Mouse (Mus musculus): ENCODE measurements around the gene Rpain.

The Rpain gene

DNA sequence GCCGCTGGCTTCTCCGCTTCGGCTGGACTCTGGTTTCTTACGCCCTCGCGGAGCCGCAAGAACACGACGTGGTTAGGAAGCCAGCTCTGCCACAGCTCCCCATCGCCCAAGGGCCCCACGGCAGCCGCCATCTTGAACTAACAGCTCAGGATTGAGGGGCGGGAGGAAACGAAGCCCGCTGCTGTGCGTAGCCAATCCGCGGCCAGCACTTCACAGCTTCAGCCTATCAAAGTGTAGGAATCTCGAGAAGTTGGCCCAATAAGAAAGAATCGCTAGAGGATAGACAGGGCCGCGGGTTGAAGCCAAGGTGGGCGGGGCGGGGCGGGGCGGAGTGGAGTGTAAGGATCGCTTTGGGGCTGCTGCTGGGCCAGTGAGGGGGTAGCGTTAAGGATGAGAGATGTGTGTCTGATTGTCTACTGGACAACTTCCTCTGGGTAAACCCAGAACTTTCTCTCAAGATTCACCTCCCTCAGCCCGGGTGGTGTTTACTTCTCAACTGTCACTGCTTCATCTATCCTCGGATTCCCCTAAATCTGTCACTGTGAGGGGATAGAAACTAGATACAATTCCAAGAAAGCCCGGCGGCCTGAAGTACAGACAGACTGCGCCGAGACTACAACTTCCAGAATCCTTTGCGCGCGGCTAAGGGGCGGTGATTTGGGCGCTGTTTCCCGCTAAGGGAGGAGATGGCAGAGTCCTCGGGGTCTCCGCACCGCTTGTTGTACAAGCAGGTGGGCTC is at the start of gene Rpain, which contains the start of gene Nup88:
TSS of gene Rpain (plus strand) at position 393 of the 739 bp plus-strand sequence.
TSS of gene Nup88 (minus strand) at position 153 of the 739 bp plus-strand sequence.
- TF ChIP-seq GATA4 (IDR thresholded peaks at IDR 0.05; ENCODE audit: insufficient replicate concordance, low read length), result no peak

DNA sequence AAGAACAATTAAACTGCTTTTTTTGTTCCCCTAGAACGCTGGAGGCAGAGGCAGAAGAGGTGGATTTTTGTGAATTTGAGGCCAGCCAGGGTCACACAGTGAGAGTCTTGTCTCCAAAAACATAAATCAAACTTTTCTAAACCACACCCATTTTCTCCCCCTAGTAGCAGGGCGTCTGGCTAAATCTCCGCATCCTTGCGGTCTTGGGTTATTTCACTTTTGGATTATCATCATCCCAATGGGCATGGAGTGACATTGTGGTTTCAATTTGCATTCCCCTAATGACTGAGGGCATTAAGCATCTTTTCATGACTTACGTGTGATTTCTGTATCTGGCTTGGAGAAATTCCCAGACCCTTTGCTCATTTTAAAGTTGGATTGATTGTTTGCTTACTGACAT is 38.6 kb upstream of the Rpain start:
- TF ChIP-seq GATA4 (IDR thresholded peaks at IDR 0.05; ENCODE audit: insufficient replicate concordance, low read length), result no peak

DNA sequence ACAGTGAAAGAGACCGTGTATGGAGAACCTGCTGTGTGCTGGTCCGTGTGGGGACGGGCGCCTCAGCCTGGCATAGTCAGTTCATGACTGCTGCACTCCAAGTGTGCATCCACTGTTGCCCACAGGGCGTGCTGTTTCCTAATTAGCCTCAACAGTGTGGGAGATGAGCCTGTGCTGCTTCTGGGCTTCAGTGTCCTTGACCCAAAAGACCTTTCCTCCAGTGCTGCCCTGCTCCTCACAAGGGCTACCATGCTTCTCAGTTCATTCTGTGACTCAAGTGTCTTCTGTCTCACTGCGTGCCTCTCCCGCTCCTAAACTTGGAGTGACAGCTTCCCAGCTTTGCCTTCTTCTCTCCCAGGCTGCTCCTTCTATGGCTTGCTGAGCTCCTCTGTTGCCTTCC is 34.7 kb upstream of the Rpain start:
- no peak for TF ChIP-seq GATA4 (IDR thresholded peaks at IDR 0.05; ENCODE audit: insufficient replicate concordance, low read length)

DNA sequence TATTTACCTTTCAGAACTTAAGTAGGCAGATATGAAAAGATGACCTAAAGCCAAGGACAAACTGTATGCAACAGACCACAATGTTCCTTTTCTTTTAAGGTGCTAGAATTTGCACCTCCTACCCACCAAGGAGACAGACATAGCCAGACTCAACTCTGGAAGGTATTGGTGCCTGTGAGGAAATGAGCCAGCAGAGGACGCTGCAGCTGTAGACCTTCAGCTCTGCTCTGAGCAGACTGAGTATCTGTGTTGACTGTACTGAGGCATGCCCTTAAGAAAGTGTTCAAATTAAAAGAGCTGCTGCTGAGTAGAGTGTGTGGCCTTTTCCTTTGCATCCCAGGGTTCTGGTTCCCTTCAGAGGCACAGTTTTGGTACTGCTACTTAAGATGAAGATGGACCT is 27.4 kb upstream of the Rpain start:
- no peak for TF ChIP-seq GATA4 (IDR thresholded peaks at IDR 0.05; ENCODE audit: insufficient replicate concordance, low read length)

DNA sequence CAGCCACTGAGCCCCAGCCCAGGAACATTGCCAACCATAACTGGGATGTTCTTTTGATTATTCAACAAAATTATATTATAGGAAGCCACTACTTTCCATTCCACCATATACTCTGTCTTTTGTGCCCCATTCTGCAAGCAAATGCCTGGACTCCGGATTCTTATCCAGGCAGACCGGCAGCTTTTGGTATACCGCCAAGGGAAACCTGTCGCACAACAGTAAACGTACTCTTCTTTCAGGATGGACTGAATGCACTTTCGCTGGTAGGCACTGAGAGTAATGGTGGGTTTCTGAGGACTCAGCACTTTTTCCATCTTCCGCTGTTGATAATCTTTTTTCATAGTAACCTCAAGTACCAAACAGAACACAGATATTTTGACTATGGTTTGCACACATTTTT is 26.4 kb upstream of the Rpain start:
- no peak for TF ChIP-seq GATA4 (IDR thresholded peaks at IDR 0.05; ENCODE audit: insufficient replicate concordance, low read length)

DNA sequence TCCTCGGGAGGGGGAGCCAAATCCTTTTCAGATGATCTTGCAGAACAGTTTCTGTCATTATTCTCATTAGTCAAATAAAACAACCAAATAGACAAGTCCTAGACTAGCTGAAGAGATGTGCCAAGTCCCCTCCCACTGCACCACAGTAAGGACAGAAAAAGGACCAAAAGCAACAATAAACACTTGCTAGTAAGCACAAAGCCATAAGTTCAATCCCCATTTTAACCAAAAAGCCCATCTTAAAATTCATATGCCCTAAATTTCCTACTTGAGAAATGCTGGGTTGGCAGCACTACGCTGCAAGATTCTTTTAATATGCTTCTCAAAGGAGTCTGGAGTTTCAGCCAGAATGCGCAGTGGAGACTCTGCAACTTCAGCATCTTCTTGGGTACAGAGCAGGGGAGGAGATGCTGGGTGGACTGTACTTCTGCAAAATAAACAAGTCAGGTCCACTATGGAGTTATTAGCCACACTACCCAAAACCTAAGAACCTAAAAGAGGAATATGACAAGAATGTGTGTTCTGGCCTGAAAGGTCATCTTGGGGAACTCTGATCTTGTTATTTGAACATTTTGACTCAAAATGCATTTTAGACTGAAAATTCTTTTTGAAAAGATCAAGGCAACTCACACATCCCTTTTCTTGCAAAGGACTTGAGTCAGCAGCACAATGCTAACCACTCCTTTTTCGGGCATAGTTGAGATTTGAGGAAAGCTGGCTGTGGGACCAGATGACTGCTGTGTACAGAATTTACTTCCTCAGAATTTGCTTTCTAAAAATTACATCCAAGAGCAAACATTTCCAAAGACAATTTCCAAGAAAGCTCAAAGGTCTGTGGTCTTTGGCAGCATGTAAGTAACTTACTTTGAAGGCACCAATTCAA is 24.8 kb upstream of the Rpain start:
- TF ChIP-seq GATA4 (IDR thresholded peaks at IDR 0.05; ENCODE audit: insufficient replicate concordance, low read length), result no peak

DNA sequence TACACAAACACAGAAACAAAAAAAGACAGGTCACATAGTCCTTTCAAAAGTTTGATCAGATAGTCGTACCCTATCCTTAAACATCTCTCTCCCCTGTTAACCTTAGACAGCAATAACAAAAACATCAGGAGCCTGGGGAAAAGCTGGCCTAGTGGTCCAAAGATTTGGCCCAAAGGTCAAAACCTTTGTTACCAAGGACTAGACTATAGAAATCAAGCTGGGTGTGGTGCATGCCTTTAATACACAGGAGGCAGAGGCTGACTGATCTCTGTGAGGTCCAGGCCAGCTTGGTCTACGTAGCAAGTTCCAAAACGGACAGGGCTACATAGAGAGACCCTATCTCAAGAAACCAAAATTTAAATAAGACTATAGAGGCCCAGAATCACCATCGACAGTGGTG is 15.3 kb upstream of the Rpain start:
- no peak for TF ChIP-seq GATA4 (IDR thresholded peaks at IDR 0.05; ENCODE audit: insufficient replicate concordance, low read length)

DNA sequence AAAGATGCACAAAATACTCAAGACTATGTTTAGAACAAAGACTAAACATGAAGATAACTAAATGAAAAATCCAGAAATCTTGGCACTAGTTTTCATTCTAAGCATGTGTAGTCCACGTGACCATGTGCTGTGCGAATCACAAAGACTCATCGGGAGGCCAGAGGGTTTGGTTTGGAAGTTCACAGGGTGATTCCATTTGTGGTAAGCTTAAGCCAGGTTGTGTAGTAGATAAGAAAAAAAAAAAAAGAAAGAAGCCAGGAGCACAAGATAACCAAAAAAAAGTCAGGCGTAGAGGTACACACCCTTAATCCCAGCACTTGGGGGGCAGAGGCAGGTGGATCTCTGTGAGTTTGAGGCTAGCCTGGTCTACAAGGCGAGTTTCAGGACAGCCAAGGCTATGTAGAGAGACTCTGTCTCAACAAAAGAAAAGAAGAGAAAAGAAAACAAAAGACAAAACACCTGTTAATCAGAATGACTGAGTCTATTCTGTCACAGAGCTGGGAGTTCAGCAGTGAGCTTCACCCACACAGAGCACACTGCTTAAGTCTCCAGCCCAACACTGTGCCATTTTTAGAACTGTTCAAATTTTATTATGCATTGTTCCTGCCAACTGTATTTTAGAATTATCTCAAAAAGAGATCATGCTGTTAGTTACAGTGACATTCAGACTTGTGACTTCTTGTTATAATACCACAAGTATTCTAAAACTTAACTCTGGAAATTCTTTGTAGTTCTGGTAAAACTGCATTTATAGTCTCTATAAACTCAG is 9.0 kb upstream of the Rpain start:
- TF ChIP-seq GATA4 (IDR thresholded peaks at IDR 0.05; ENCODE audit: insufficient replicate concordance, low read length), result no peak

DNA sequence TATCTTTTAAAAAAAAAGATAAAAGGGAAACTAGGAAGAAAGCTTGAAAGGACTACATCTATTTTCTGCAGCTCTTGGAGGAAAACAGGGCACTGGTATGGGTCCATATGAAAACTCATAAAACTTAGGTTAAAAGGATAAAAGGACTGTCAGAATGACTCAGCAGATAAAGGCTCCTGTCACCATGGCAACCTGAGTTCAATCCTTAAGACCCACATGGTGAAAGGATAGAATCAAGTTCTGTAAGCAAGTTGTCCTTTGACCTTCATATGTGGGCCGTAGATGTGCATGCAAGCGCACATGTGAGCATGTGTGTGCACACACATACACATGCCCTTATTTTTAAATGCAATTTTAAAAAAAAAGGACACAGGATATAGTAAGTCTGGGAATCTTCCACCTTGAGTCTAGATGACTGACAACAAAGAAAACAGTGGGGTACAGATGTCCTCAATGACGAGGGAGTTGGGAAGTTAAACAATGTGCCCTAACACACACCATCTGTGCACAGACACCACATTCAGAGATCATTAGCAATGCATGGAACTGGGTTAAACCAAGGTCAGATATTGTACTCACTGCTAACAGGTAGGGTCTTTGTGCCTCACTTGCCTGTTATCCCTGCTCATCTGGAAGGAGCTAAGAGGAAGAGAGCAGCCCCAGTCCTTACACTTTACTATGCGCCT is 5.6 kb upstream of the Rpain start:
- TF ChIP-seq GATA4 (IDR thresholded peaks at IDR 0.05; ENCODE audit: insufficient replicate concordance, low read length), result no peak

DNA sequence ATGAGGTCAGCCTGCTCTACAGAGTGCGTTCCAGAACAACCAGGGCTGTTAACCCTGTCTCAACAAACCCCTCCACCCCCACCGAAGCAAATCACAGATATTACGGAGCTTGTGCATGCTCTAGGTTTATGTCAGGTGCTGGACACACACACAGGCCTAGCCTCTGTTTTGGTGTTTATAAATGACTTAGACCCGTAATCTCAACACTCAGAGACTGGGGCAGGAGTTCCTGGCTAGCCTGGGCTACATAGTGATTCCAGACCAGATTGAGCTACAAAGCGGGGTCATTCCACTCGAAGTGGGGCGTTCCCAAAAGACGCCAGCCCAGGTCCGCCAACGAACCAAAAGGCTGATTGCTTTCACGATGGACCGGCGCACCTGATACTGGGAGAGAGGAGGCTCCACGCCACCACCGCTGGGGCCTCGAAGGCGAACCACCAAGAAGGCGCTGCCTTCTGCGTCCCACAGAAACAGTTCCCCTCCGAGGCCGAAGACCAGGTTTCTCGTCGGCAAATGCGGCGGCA is 680 bp upstream of the Rpain start:
- no peak for TF ChIP-seq GATA4 (IDR thresholded peaks at IDR 0.05; ENCODE audit: insufficient replicate concordance, low read length)

DNA sequence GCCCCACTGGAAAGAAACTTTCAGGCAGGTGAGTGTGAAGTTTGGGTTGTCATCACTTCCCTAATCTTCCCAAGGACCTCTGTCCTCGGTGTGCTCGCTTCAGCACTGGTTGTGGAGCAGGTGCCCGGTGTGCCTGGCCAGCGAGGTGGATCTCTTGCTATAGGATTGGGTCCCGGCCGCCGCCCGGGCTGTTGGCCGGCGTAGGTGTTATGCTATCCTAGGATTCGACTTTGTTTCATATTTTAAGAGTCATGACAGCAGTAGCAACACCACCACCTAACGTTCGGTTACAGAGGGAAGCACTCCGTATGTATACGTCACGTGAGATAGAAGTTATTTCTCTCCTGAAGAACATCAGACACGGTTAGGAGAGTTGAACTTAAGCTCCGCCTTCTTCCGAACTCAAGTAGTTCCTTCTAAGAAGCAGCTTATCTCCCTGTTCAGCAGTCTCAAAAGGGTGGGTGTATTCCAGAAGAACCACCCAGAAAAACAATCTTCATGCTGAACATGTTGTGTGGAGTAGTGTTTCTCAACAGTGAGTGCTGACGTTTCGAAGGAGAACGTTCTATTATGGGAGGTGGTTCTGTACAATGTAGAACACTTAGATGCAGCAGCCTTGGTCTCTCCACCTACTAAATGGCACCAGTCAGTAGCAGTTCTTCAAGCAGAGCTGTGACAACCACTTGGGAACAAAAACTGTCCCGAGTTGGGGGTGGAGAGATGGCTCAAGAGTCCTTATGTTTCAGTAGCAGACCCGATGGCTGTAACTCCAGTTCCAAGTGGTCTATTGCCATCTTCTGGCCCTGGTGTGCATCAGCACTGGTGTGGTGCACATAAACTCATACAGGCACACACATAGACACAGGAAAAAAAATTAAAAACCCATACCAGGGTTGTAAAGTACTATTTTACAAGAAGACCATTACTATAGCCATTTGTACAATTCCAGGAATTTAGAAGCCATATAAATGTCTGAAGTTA is 837 bp downstream of the Rpain start:
- no peak for TF ChIP-seq GATA4 (IDR thresholded peaks at IDR 0.05; ENCODE audit: insufficient replicate concordance, low read length)

DNA sequence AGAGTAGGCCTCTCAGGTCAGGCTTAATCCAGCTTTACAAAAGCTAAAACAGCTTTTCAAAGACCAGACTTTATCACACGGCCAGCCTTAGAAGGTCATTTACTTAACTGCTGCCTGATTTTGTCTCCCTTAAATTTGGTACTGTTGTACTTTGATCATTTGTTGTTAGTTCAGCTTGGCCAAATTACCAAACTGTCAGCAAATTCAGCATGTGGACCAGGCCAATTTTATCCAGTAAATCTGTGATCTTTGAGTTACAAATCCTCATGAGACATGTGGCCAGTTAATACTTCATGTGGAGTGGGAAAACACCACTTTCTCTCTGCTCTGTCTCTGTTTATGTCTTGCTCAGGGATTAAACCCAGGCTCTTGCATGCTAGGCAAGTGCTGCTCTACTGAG is 2.6 kb downstream of the Rpain start:
- no peak for TF ChIP-seq GATA4 (IDR thresholded peaks at IDR 0.05; ENCODE audit: insufficient replicate concordance, low read length)

DNA sequence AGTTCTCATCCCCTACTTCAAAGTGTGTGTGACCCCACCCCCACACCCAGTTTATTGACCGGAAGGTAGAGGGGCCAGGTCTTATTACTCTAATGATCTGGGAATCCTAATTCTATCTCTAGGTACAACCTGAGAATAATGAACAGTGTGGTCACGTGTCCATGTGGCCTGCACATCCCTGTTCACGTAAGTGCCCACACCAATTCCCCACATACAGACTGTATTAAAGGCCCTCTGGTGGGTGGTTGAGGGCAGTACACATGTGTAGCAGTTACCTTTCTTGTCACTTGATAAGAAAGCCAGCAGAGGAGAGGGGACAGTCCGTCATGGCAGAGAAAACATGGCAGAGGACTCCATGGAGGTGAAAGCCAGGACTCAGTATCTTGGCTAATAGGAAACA is 3.9 kb downstream of the Rpain start:
- TF ChIP-seq GATA4 (IDR thresholded peaks at IDR 0.05; ENCODE audit: insufficient replicate concordance, low read length), result no peak

DNA sequence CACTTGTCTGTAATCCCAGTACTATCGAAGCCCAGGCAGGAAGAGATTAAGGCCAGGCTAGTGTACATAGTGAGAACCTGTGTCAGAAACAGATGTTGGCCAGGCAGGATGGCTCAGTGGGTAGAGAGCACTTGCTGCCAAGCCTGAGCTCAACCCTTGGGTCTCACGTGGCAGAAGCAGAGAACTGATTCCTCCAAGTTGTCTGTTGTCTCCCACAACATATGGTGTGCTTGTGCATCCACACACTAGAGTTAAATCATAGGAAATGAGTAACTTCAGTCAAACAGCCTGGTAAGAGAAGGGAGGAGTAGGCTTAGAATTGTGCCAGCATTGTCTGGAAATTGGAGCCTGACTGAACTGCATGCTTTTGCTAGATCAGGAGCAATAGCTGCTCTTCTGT is 5.2 kb downstream of the Rpain start:
- TF ChIP-seq GATA4 (IDR thresholded peaks at IDR 0.05; ENCODE audit: insufficient replicate concordance, low read length), result no peak
